Comparison of ENCODE assay signal across 22 mouse cellular contexts in the genomic region with DNA sequence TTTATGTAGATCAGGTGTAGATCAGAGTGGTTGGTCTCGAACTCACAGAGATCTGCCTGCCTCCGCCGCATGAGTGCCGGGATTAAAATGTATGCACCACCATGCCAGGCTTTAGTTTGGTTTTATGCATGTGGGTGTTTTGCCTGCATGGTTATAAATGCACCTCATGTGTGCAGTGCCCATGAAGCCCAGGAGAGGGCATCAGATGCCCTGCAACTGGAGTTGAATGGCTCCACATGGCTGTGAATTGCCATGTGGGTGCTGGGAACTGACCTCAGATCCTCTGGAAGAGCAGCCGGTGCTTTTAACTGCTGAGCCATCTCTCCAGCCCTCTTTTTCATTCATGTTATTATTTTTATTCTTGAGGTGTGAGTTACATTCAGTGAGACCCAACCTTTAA. TPM values are rescaled to one million over a fixed set of nuclear protein-coding genes. Genes with fewer than 3 reads are reported as not detected.
A peak's percentile ranks its signal among the peaks of the same experiment; 100 is the strongest.
DNase-seq lines count a peak whose midpoint lies in the region; ATAC-seq and TF ChIP-seq lines count a peak whose summit lies in the region.
"Had no signal": no experiment of that assay in that cellular context is flagged by ENCODE, and none has a peak within 500 bp of the region (broad histone marks: within the 10 kb centered on the region; RNA-seq: fewer than 3 reads in every experiment).

No protein-coding gene starts in this region.

- ATAC-seq in forebrain, postnatal 0 days: no peak
- ATAC-seq in forebrain, embryonic 12.5 days (ENCODE audit: low FRiP score): no peak
- no peak for ATAC-seq in lung, embryonic 14.5 days (ENCODE audit: insufficient read depth)
- ATAC-seq: CD4-positive, CD25-positive, alpha-beta regulatory T cell, adult 4 months; midbrain, embryonic 16.5 days had no signal

- no peaks in the 10 kb centered on the region for H3K4me1 ChIP-seq in forebrain, postnatal 0 days (ENCODE audit: insufficient read depth)
- no peaks in the 10 kb centered on the region for H3K4me1 ChIP-seq in forebrain, embryonic 12.5 days
- no peaks in the 10 kb centered on the region for H3K4me1 ChIP-seq in lung, embryonic 14.5 days (ENCODE audit: insufficient read depth)
- H3K4me1 ChIP-seq in MEL (ENCODE audit: control insufficient read depth in 1 of 2, insufficient read depth in 2 of 2, low read length in 2 of 2): no peaks in the 10 kb centered on the region
- H3K4me1 ChIP-seq: forebrain, embryonic 10.5 days; heart, embryonic 10.5 days; limb, embryonic 13.5 days had no signal

- TF ChIP-seq CTCF in forebrain, postnatal 0 days (IDR thresholded peaks at IDR 0.05; ENCODE audit: low read depth): peak; percentile 36
- TF ChIP-seq CTCF in lung, embryonic 14.5 days (IDR thresholded peaks at IDR 0.05; ENCODE audit: low read depth): 0 out of 2 replicates have a peak, but pooled peaks have one; percentile 11
- peak; percentile 47 to 53 (median 51) for TF ChIP-seq CTCF in MEL (IDR thresholded peaks at IDR 0.05 in 2 of 3, conservative IDR thresholded peaks at IDR 0.05 in 1 of 3; ENCODE audit: control insufficient read depth in 1 of 3, insufficient read depth in 1 of 3, low read depth in 2 of 3, low read length in 3 of 3, poor library complexity in 1 of 3, severe bottlenecking in 1 of 3)

- no peak overlapping the region for H3K27ac ChIP-seq in forebrain, postnatal 0 days (ENCODE audit: low read depth, low read length)
- H3K27ac ChIP-seq in forebrain, embryonic 12.5 days: no peak overlapping the region
- no peak overlapping the region for H3K27ac ChIP-seq in lung, embryonic 14.5 days (ENCODE audit: low read depth)
- H3K27ac ChIP-seq in MEL (ENCODE audit: control insufficient read depth, low read depth, low read length): no peak overlapping the region
- H3K27ac ChIP-seq: forebrain, embryonic 10.5 days; heart, embryonic 10.5 days; hindbrain, embryonic 14.5 days; limb, embryonic 13.5 days had no signal

- H3K4me2 ChIP-seq in forebrain, postnatal 0 days (ENCODE audit: low read depth): no peak overlapping the region
- no peak overlapping the region for H3K4me2 ChIP-seq in forebrain, embryonic 12.5 days
- no peak overlapping the region for H3K4me2 ChIP-seq in lung, embryonic 14.5 days
- H3K4me2 ChIP-seq: hindbrain, embryonic 14.5 days; limb, embryonic 13.5 days had no signal

- TF ChIP-seq EP300 in MEL (IDR thresholded peaks at IDR 0.05; ENCODE audit: low read depth in 1 of 2, low read length in 2 of 2): no peak

- H3K9me3 ChIP-seq in forebrain, postnatal 0 days (ENCODE audit: low read length): no peaks in the 10 kb centered on the region
- no peaks in the 10 kb centered on the region for H3K9me3 ChIP-seq in forebrain, embryonic 12.5 days
- no peaks in the 10 kb centered on the region for H3K9me3 ChIP-seq in lung, embryonic 14.5 days (ENCODE audit: low read depth, low read length)
- no peaks in the 10 kb centered on the region for H3K9me3 ChIP-seq in MEL (replicated peaks; ENCODE audit: insufficient read depth, low read length)
- H3K9me3 ChIP-seq: forebrain, embryonic 10.5 days; heart, embryonic 10.5 days; limb, embryonic 13.5 days had no signal

- H3K79me2 ChIP-seq in MEL (ENCODE audit: control insufficient read depth, insufficient read depth, low read length, poor library complexity): no peaks in the 10 kb centered on the region

- intact Hi-C loops in gastrocnemius, postnatal 14 days (cut with DNase I; ENCODE audit: low total_unique reads): no loop called here

- peaks cover 80% of the 10 kb centered on the region for H3K36me3 ChIP-seq in forebrain, postnatal 0 days (ENCODE audit: insufficient read depth)
- peaks cover 65% of the 10 kb centered on the region for H3K36me3 ChIP-seq in forebrain, embryonic 12.5 days (replicated peaks)
- peaks cover 70% of the 10 kb centered on the region for H3K36me3 ChIP-seq in lung, embryonic 14.5 days (ENCODE audit: insufficient read depth)
- H3K36me3 ChIP-seq in MEL (ENCODE audit: control insufficient read depth in 1 of 2, insufficient read depth in 2 of 2, low read length in 2 of 2): peaks cover 0 to 17% of the 10 kb centered on the region in 2 experiments; a peak in 2 of 4 replicates

- TF ChIP-seq POLR2A in MEL (IDR thresholded peaks at IDR 0.05; ENCODE audit: control insufficient read depth in 1 of 2, insufficient read depth in 1 of 2, low read depth in 1 of 2, low read length in 2 of 2, poor library complexity in 1 of 2): no peak

- WGBS in forebrain, postnatal 0 days: 97% methylated on average over 5 of the region's 5 CpGs
- 95% methylated on average over 5 of the region's 5 CpGs for WGBS in forebrain, embryonic 12.5 days
- 98% methylated on average over 5 of the region's 5 CpGs for WGBS in lung, embryonic 14.5 days

- H3K4me3 ChIP-seq in forebrain, postnatal 0 days (ENCODE audit: low read depth, low read length): no peak overlapping the region
- H3K4me3 ChIP-seq in forebrain, embryonic 12.5 days (replicated peaks): no peak overlapping the region
- H3K4me3 ChIP-seq in lung, embryonic 14.5 days (ENCODE audit: low read depth, low read length): no peak overlapping the region
- H3K4me3 ChIP-seq in MEL (ENCODE audit: control insufficient read depth in 1 of 2, insufficient read depth in 1 of 2, low read depth in 2 of 2, low read length in 2 of 2): no peak overlapping the region
- H3K4me3 ChIP-seq: forebrain, embryonic 10.5 days; heart, embryonic 10.5 days; limb, embryonic 13.5 days had no signal

- H3K9ac ChIP-seq in forebrain, postnatal 0 days: no peak overlapping the region
- no peak overlapping the region for H3K9ac ChIP-seq in forebrain, embryonic 12.5 days
- H3K9ac ChIP-seq in lung, embryonic 14.5 days: no peak overlapping the region
- H3K9ac ChIP-seq in MEL (ENCODE audit: control insufficient read depth, low read depth, low read length, poor library complexity, severe bottlenecking): no peak overlapping the region
- H3K9ac ChIP-seq: hindbrain, embryonic 14.5 days; limb, embryonic 13.5 days had no signal

- no peak for DNase-seq in forebrain, postnatal 0 days
- no peak for DNase-seq in lung, embryonic 14.5 days
- DNase-seq in lung, postnatal 14 days: no peak
- peak; percentile 58 for DNase-seq in MEL (ENCODE audit: low read depth, low spot score)
- no peak for DNase-seq in gastrocnemius, postnatal 14 days
- no peak for DNase-seq in kidney, adult 8-10 months
- DNase-seq: adrenal gland, adult 2 months; cerebellum, adult 11 months; cerebellum, postnatal 10 days; heart, postnatal 4 days; kidney, postnatal 25 days; lung, adult 18-20 months; lung, postnatal 36 days; right cerebral cortex, postnatal 4 days; thymus, postnatal 25 days had no signal

- H3K27me3 ChIP-seq in forebrain, postnatal 0 days (ENCODE audit: insufficient read depth, low read length): no peaks in the 10 kb centered on the region
- H3K27me3 ChIP-seq in forebrain, embryonic 12.5 days: no peaks in the 10 kb centered on the region
- H3K27me3 ChIP-seq in lung, embryonic 14.5 days (ENCODE audit: insufficient read depth, low read length): no peaks in the 10 kb centered on the region
- no peaks in the 10 kb centered on the region for H3K27me3 ChIP-seq in MEL (ENCODE audit: control insufficient read depth in 1 of 2, insufficient read depth in 2 of 2, low read length in 2 of 2)
- H3K27me3 ChIP-seq: limb, embryonic 13.5 days had no signal

- no peak for TF ChIP-seq RAD21 in MEL (IDR thresholded peaks at IDR 0.05; ENCODE audit: low read depth, low read length)

TF ChIP-seq in MEL, 35 proteins besides CTCF, POLR2A, EP300 and RAD21 (continues in another document):
- TF ChIP-seq USF2 (IDR thresholded peaks at IDR 0.05; ENCODE audit: borderline replicate concordance in 1 of 2, insufficient read depth in 1 of 2, low read depth in 1 of 2, low read length in 2 of 2): no peak
- no peak for TF ChIP-seq TBP (IDR thresholded peaks at IDR 0.05; ENCODE audit: low read depth, low read length)
- no peak for TF ChIP-seq MAZ (IDR thresholded peaks at IDR 0.05; ENCODE audit: low read depth, low read length)
- no peak for TF ChIP-seq TCF12 (IDR thresholded peaks at IDR 0.05; ENCODE audit: low read depth, low read length)
- TF ChIP-seq BHLHE40 (IDR thresholded peaks at IDR 0.05; ENCODE audit: borderline replicate concordance, low read depth, low read length): no peak
- TF ChIP-seq MXI1 (IDR thresholded peaks at IDR 0.05; ENCODE audit: low read depth, low read length): 0 out of 2 replicates have a peak, but pooled peaks have one; percentile 45
- TF ChIP-seq RCOR1 (IDR thresholded peaks at IDR 0.05; ENCODE audit: low read depth, low read length): no peak
- TF ChIP-seq ZC3H11A (IDR thresholded peaks at IDR 0.05; ENCODE audit: low read depth, low read length): no peak

RNA-seq across cellular contexts. Expression of gene Pdcd5, which starts 21.3 kb away (rescaled TPM):
- total RNA-seq in forebrain, postnatal 0 days (2014; rRNA removed): 91.6 and 154 TPM in 2 replicates
- 228 and 295 TPM in 2 replicates for polyA plus RNA-seq in forebrain, postnatal 0 days (2015; fragmentation: Nextera tagmentation; extraction: Ambion mirVana)
- 265 and 275 TPM in 2 replicates for polyA plus RNA-seq in forebrain, embryonic 12.5 days (2016; fragmentation: Nextera tagmentation; extraction: Ambion mirVana)
- polyA plus RNA-seq in lung, embryonic 14.5 days (2014; fragmentation: Nextera tagmentation; extraction: Ambion mirVana): 266 and 281 TPM in 2 replicates
- total RNA-seq in MEL (2012; rRNA removed): 221 and 232 TPM in 2 replicates
- polyA plus RNA-seq in MEL (2012; ENCODE audit: insufficient read depth in 1 of 2, insufficient read length in 2 of 2, low read depth in 1 of 2, low replicate concordance in 2 of 2, missing spikeins in 1 of 2): 1,000 to 10,000 TPM in 1 of 2 experiments, 100 to 1,000 TPM in 1; 118 to 1,267 TPM
- 100 to 1,000 TPM; 109 to 122 TPM for total RNA-seq in gastrocnemius, postnatal 14 days (2021)

RNA-seq across cellular contexts. Expression of gene Ankrd27, which starts 40.0 kb away (rescaled TPM):
- total RNA-seq in forebrain, postnatal 0 days (2014; rRNA removed): 23.6 and 25.5 TPM in 2 replicates
- polyA plus RNA-seq in forebrain, postnatal 0 days (2015; fragmentation: Nextera tagmentation; extraction: Ambion mirVana): 12.9 and 13.9 TPM in 2 replicates
- polyA plus RNA-seq in forebrain, embryonic 12.5 days (2016; fragmentation: Nextera tagmentation; extraction: Ambion mirVana): 33.4 and 36.7 TPM in 2 replicates
- 38.1 and 38.8 TPM in 2 replicates for polyA plus RNA-seq in lung, embryonic 14.5 days (2014; fragmentation: Nextera tagmentation; extraction: Ambion mirVana)
- total RNA-seq in MEL (2012; rRNA removed): 74.2 and 74.9 TPM in 2 replicates
- 100 to 1,000 TPM in 1 of 2 experiments, 10 to 100 TPM in 1; 49.0 to 103 TPM for polyA plus RNA-seq in MEL (2012; ENCODE audit: insufficient read depth in 1 of 2, insufficient read length in 2 of 2, low read depth in 1 of 2, low replicate concordance in 2 of 2, missing spikeins in 1 of 2)
- total RNA-seq in gastrocnemius, postnatal 14 days (2021): 1 to 10 TPM; 9.6 to 9.7 TPM

RNA-seq across cellular contexts. Expression of gene Rgs9bp, which starts 40.7 kb away (rescaled TPM):
- 0.38 and 0.69 TPM in 2 replicates for total RNA-seq in forebrain, postnatal 0 days (2014; rRNA removed)
- 0.07 and 0.09 TPM in 2 replicates for polyA plus RNA-seq in forebrain, postnatal 0 days (2015; fragmentation: Nextera tagmentation; extraction: Ambion mirVana)
- 0.04 and 0.14 TPM in 2 replicates for polyA plus RNA-seq in forebrain, embryonic 12.5 days (2016; fragmentation: Nextera tagmentation; extraction: Ambion mirVana)
- 0.24 and 0.36 TPM in 2 replicates for polyA plus RNA-seq in lung, embryonic 14.5 days (2014; fragmentation: Nextera tagmentation; extraction: Ambion mirVana)
- 0.10 and 0.12 TPM in 2 replicates for total RNA-seq in MEL (2012; rRNA removed)
- under 1 TPM in 1 of 2 experiments, not detected in 1; 0.43 TPM for polyA plus RNA-seq in MEL (2012; ENCODE audit: insufficient read depth in 1 of 2, insufficient read length in 2 of 2, low read depth in 1 of 2, low replicate concordance in 2 of 2, missing spikeins in 1 of 2)
- under 1 TPM; 0.04 to 0.06 TPM for total RNA-seq in gastrocnemius, postnatal 14 days (2021)
- polyA plus RNA-seq: CD4-positive, CD25-positive, alpha-beta regulatory T cell, adult 4 months had no signal
